Comparison of ENCODE assay signal across 20 mouse cellular contexts in genomic region chr10:116396279-116396678, GRCm38 (mm10).
"Had no signal": no experiment of that assay in that cellular context is flagged by ENCODE, and none has a peak within 500 bp of the region (broad histone marks: within the 10 kb centered on the region; RNA-seq: fewer than 3 reads in every experiment).

No protein-coding gene starts in this region.

- H3K4me1 ChIP-seq: liver, embryonic 15.5 days; midbrain, embryonic 12.5 days had no signal

- H3K9me3 ChIP-seq: limb, embryonic 12.5 days; limb, embryonic 15.5 days; liver, embryonic 12.5 days; liver, embryonic 15.5 days; lung, embryonic 15.5 days; midbrain, embryonic 12.5 days had no signal

- H3K27ac ChIP-seq: limb, embryonic 12.5 days; limb, embryonic 15.5 days; liver, embryonic 12.5 days; liver, embryonic 15.5 days; lung, embryonic 15.5 days; midbrain, embryonic 12.5 days; stomach, postnatal 0 days had no signal

- H3K4me2 ChIP-seq: limb, embryonic 12.5 days; limb, embryonic 15.5 days; liver, embryonic 12.5 days; liver, embryonic 15.5 days; lung, embryonic 15.5 days; midbrain, embryonic 12.5 days had no signal

- H3K4me3 ChIP-seq: limb, embryonic 12.5 days; limb, embryonic 15.5 days; liver, embryonic 12.5 days; liver, embryonic 15.5 days; lung, embryonic 15.5 days; midbrain, embryonic 12.5 days; myocyte had no signal

- H3K36me3 ChIP-seq: limb, embryonic 12.5 days; limb, embryonic 15.5 days; liver, embryonic 12.5 days; liver, embryonic 15.5 days; lung, embryonic 15.5 days; midbrain, embryonic 12.5 days had no signal

- DNase-seq: kidney, adult 9 months; kidney, postnatal 14 days; kidney, postnatal 4 days; left cerebral cortex, postnatal 4 days; lung, adult 18-20 months; lung, postnatal 10 days; lung, postnatal 36 days; right cerebral cortex, postnatal 14 days; right cerebral cortex, postnatal 4 days; thymus, adult 2 months; thymus, postnatal 36 days had no signal

- H3K9ac ChIP-seq: limb, embryonic 12.5 days; limb, embryonic 15.5 days; liver, embryonic 12.5 days; liver, embryonic 15.5 days; lung, embryonic 15.5 days; midbrain, embryonic 12.5 days had no signal

- ATAC-seq: liver, embryonic 12.5 days; midbrain, embryonic 16.5 days had no signal

- H3K27me3 ChIP-seq: limb, embryonic 12.5 days; limb, embryonic 15.5 days; liver, embryonic 12.5 days; liver, embryonic 15.5 days; lung, embryonic 15.5 days; midbrain, embryonic 12.5 days had no signal
